Mouse (Mus musculus) forebrain, embryonic 13.5 days (tissue): ENCODE measurements around the gene Tekt4. TPM values are rescaled to one million over a fixed set of nuclear protein-coding genes. Genes with fewer than 3 reads are reported as not detected.

Source experiments
- ATAC-seq: fragments of 200-750 bp; cut with Nextera tagmentation; 2 replicates; pipeline ENCODE4 v1.8.0; 2017
- H3K27ac ChIP-seq: fragments of 300-500 bp; sonication (generic); 2 replicates; pipeline ENCODE4 v1.5.1; 2015; ENCODE audit warnings: inconsistent platforms, mild to moderate bottlenecking, moderate library complexity
- H3K27me3 ChIP-seq: fragments of 300-500 bp; sonication (generic); 2 replicates; pipeline ENCODE4 v1.6.1; 2015; ENCODE audit warnings: mild to moderate bottlenecking, inconsistent platforms
- H3K36me3 ChIP-seq: fragments of 300-500 bp; sonication (generic); 2 replicates; pipeline ENCODE4 v1.6.1; 2015; ENCODE audit warnings: mild to moderate bottlenecking, inconsistent platforms; ENCODE audit not compliant: poor library complexity, severe bottlenecking
- H3K4me1 ChIP-seq: fragments of 300-500 bp; sonication (generic); 2 replicates; pipeline ENCODE4 v1.6.1; 2015; ENCODE audit warnings: inconsistent platforms
- H3K4me2 ChIP-seq: fragments of 300-500 bp; sonication (generic); 2 replicates; pipeline ENCODE4 v1.6.1; 2015; ENCODE audit warnings: inconsistent platforms, mild to moderate bottlenecking, moderate library complexity
- H3K4me3 ChIP-seq: fragments of 300-500 bp; sonication (generic); 2 replicates; pipeline ENCODE4 v1.5.1; 2015; ENCODE audit warnings: mild to moderate bottlenecking, inconsistent platforms
- H3K9ac ChIP-seq: fragments of 300-500 bp; sonication (generic); 2 replicates; pipeline ENCODE4 v1.6.1; 2015; ENCODE audit warnings: mild to moderate bottlenecking, inconsistent platforms
- H3K9me3 ChIP-seq: fragments of 300-500 bp; sonication (generic); replicated peaks from 2 replicates; pipeline ENCODE4 v1.6.1; 2016; ENCODE audit warnings: inconsistent platforms
- WGBS: fragments of 180-500 bp; shearing (Covaris S2); methylation state at CpG from one replicate; pipeline ENCODE4 v1.1.7; 2015; 5-methylcytosine and 5-hydroxymethylcytosine counted together
- polyA plus RNA-seq: library from polyadenylated mRNA; unstranded; fragments of >200 nt; fragmentation: Nextera tagmentation; extraction: Ambion mirVana; gene quantifications from 2 replicates; pipeline ENCODE4 v1.2.1, GENCODE M21; 2015

Tekt4 gene
- polyA plus RNA-seq, 1 experiment from 2014 or later = 0.57 TPM

- 79% methylated on average over 4 of the region's 4 CpGs for WGBS
- H3K36me3 ChIP-seq = no peaks in the 10 kb centered on the region
- ATAC-seq = no peak
Observed at GRCm38 (mm10) chr17:25464091-25464490, 9.7 kb downstream of the Tekt4 start.

GRCm38 (mm10) chr17:25466257-25466656, 11.8 kb downstream of the Tekt4 start:
- no peak overlapping the region for H3K4me2 ChIP-seq
- peaks cover 39% of the 10 kb centered on the region for H3K27me3 ChIP-seq
- no peak overlapping the region for H3K27ac ChIP-seq
- H3K36me3 ChIP-seq = no peaks in the 10 kb centered on the region
- WGBS = 88% methylated on average over 2 of the region's 2 CpGs
- H3K9me3 ChIP-seq = no peaks in the 10 kb centered on the region
- H3K9ac ChIP-seq = no peak overlapping the region
- no peak overlapping the region for H3K4me3 ChIP-seq
- no peak for ATAC-seq
- peaks cover 18% of the 10 kb centered on the region for H3K4me1 ChIP-seq

More at GRCm38 (mm10) chr17:25464091-25464490, 9.7 kb downstream of the Tekt4 start:
- Histone ChIP-seq H3K4me3 (no peak overlapping the region), H3K4me2 (no peak overlapping the region), H3K9me3 (no peaks in the 10 kb centered on the region), H3K27me3 (peaks cover 22% of the 10 kb centered on the region; the same call in 1 of the 2 replicates), H3K4me1 (peaks cover 18% of the 10 kb centered on the region), H3K9ac (no peak overlapping the region), H3K27ac (no peak overlapping the region)

- no peak for ATAC-seq
- H3K9me3 ChIP-seq = no peaks in the 10 kb centered on the region
- 73% methylated on average over 6 of the region's 6 CpGs for WGBS
- H3K9ac ChIP-seq = no peak overlapping the region
- no peak overlapping the region for H3K27ac ChIP-seq
- H3K27me3 ChIP-seq = peaks cover 54% of the 10 kb centered on the region
- H3K4me1 ChIP-seq = peaks cover 7% of the 10 kb centered on the region
- no peaks in the 10 kb centered on the region for H3K36me3 ChIP-seq
- H3K4me3 ChIP-seq = no peak overlapping the region
- H3K4me2 ChIP-seq = no peak overlapping the region
Observed at GRCm38 (mm10) chr17:25467781-25468180, 13.4 kb downstream of the Tekt4 start.

GRCm38 (mm10) chr17:25468301-25468700, 13.9 kb downstream of the Tekt4 start:
- H3K4me2 ChIP-seq = no peak overlapping the region
- ATAC-seq = no peak
- H3K36me3 ChIP-seq = no peaks in the 10 kb centered on the region
- no peak overlapping the region for H3K27ac ChIP-seq
- 70% methylated on average over 6 of the region's 6 CpGs for WGBS
- H3K27me3 ChIP-seq = peaks cover 59% of the 10 kb centered on the region
- H3K4me1 ChIP-seq = peaks cover 1% of the 10 kb centered on the region; the same call in 1 of the 2 replicates
- H3K9ac ChIP-seq = no peak overlapping the region
- H3K9me3 ChIP-seq = no peaks in the 10 kb centered on the region
- no peak overlapping the region for H3K4me3 ChIP-seq

GRCm38 (mm10) chr17:25469798-25470197, 15.4 kb downstream of the Tekt4 start:
- no peak overlapping the region for H3K4me2 ChIP-seq
- 29% methylated on average over 8 of the region's 8 CpGs for WGBS
- no peaks in the 10 kb centered on the region for H3K9me3 ChIP-seq
- H3K4me1 ChIP-seq = peaks cover 7% of the 10 kb centered on the region
- H3K27me3 ChIP-seq = peaks cover 69% of the 10 kb centered on the region
- H3K27ac ChIP-seq = no peak overlapping the region
- no peaks in the 10 kb centered on the region for H3K36me3 ChIP-seq
- no peak overlapping the region for H3K9ac ChIP-seq
- ATAC-seq = peak; percentile 48; the same call in 1 of the 2 replicates
- H3K4me3 ChIP-seq = no peak overlapping the region

GRCm38 (mm10) chr17:25471418-25471817, 17.0 kb downstream of the Tekt4 start:
- Histone ChIP-seq H3K4me3 (no peak overlapping the region), H3K9ac (0 out of 2 replicates have a peak overlapping the region, but pooled peaks have one; percentile 8), H3K27ac (no peak overlapping the region), H3K4me1 (peaks cover 12% of the 10 kb centered on the region), H3K9me3 (no peaks in the 10 kb centered on the region), H3K27me3 (peaks cover 79% of the 10 kb centered on the region), H3K36me3 (no peaks in the 10 kb centered on the region), H3K4me2 (no peak overlapping the region)
- 53% methylated on average over 8 of the region's 8 CpGs for WGBS
- no peak for ATAC-seq

- H3K9me3 ChIP-seq = no peaks in the 10 kb centered on the region
- 63% methylated on average over 14 of the region's 14 CpGs for WGBS
- no peaks in the 10 kb centered on the region for H3K36me3 ChIP-seq
- no peak overlapping the region for H3K4me3 ChIP-seq
- no peak overlapping the region for H3K4me2 ChIP-seq
- peaks cover 12% of the 10 kb centered on the region for H3K4me1 ChIP-seq
- H3K27me3 ChIP-seq = peaks cover 81% of the 10 kb centered on the region
- ATAC-seq = no peak
- H3K9ac ChIP-seq = peak overlapping the region; percentile 8; the same call in 1 of the 2 replicates
- no peak overlapping the region for H3K27ac ChIP-seq
Observed at GRCm38 (mm10) chr17:25472044-25472443, 17.6 kb downstream of the Tekt4 start.

- WGBS = 1% methylated on average over 38 of the region's 38 CpGs
- peak overlapping the region; percentile 64 for H3K4me2 ChIP-seq
- no peaks in the 10 kb centered on the region for H3K9me3 ChIP-seq
- ATAC-seq = peak; percentile 52
- H3K4me1 ChIP-seq = peaks cover 12% of the 10 kb centered on the region
- H3K4me3 ChIP-seq = peak overlapping the region; percentile 32
- peaks cover 77% of the 10 kb centered on the region for H3K27me3 ChIP-seq
- peak overlapping the region; percentile 53; the same call in 1 of the 2 replicates for H3K9ac ChIP-seq
- no peak overlapping the region for H3K27ac ChIP-seq
- no peaks in the 10 kb centered on the region for H3K36me3 ChIP-seq
Observed at GRCm38 (mm10) chr17:25474330-25475077, 20.1 kb downstream of the Tekt4 start.

- Histone ChIP-seq H3K36me3 (no peaks in the 10 kb centered on the region), H3K9ac (no peak overlapping the region), H3K9me3 (no peaks in the 10 kb centered on the region), H3K4me1 (peaks cover 12% of the 10 kb centered on the region), H3K4me2 (no peak overlapping the region), H3K27ac (no peak overlapping the region), H3K4me3 (no peak overlapping the region), H3K27me3 (peaks cover 71% of the 10 kb centered on the region)
- ATAC-seq = peak; percentile 57; the same call in 1 of the 2 replicates
- 33% methylated on average over 19 of the region's 19 CpGs for WGBS
Observed at GRCm38 (mm10) chr17:25475946-25476744, 21.7 kb downstream of the Tekt4 start.

GRCm38 (mm10) chr17:25480152-25480551, 25.7 kb downstream of the Tekt4 start:
- no peak for ATAC-seq
- Histone ChIP-seq H3K9me3 (no peaks in the 10 kb centered on the region), H3K4me2 (no peak overlapping the region), H3K27me3 (peaks cover 38% of the 10 kb centered on the region), H3K27ac (no peak overlapping the region), H3K36me3 (no peaks in the 10 kb centered on the region), H3K9ac (no peak overlapping the region), H3K4me3 (no peak overlapping the region), H3K4me1 (peaks cover 4% of the 10 kb centered on the region; the same call in 1 of the 2 replicates)
- WGBS = 51% methylated on average over 8 of the region's 8 CpGs

- no peak overlapping the region for H3K4me3 ChIP-seq
- no peak for ATAC-seq
- peaks cover 38% of the 10 kb centered on the region for H3K27me3 ChIP-seq
- no peak overlapping the region for H3K9ac ChIP-seq
- peaks cover 4% of the 10 kb centered on the region; the same call in 1 of the 2 replicates for H3K4me1 ChIP-seq
- 65% methylated on average over 4 of the region's 4 CpGs for WGBS
- H3K4me2 ChIP-seq = no peak overlapping the region
- no peak overlapping the region for H3K27ac ChIP-seq
- H3K9me3 ChIP-seq = no peaks in the 10 kb centered on the region
- no peaks in the 10 kb centered on the region for H3K36me3 ChIP-seq
Observed at GRCm38 (mm10) chr17:25480820-25481219, 26.4 kb downstream of the Tekt4 start.

- H3K4me1 ChIP-seq = no peaks in the 10 kb centered on the region; the same call in 1 of the 2 replicates
- ATAC-seq = no peak
- no peaks in the 10 kb centered on the region for H3K36me3 ChIP-seq
- no peak overlapping the region for H3K4me2 ChIP-seq
- H3K27ac ChIP-seq = no peak overlapping the region
- H3K9me3 ChIP-seq = no peaks in the 10 kb centered on the region
- H3K9ac ChIP-seq = no peak overlapping the region
- WGBS = 83% methylated on average over 6 of the region's 6 CpGs
- peaks cover 36% of the 10 kb centered on the region for H3K27me3 ChIP-seq
- H3K4me3 ChIP-seq = no peak overlapping the region
Observed at GRCm38 (mm10) chr17:25482092-25482491, 27.7 kb downstream of the Tekt4 start.
